Mouse (Mus musculus): ENCODE measurements at regions not wholly inside any gene's neighbourhood (a gene's known extent, or its start where the extent isn't known, plus 50 kb on each side); places are given as distances from the start of the nearest gene placed in this dataset.

- DNase-seq = peak in 1 of 2 experiments; percentile 22
These were observed 152.5 kb upstream of the A530016L24Rik start for GRCm38 (mm10) chr12:112336691-112337295.

- no peak for DNase-seq
These were observed 151.8 kb upstream of the A530016L24Rik start for GRCm38 (mm10) chr12:112337443-112337842.

DNA sequence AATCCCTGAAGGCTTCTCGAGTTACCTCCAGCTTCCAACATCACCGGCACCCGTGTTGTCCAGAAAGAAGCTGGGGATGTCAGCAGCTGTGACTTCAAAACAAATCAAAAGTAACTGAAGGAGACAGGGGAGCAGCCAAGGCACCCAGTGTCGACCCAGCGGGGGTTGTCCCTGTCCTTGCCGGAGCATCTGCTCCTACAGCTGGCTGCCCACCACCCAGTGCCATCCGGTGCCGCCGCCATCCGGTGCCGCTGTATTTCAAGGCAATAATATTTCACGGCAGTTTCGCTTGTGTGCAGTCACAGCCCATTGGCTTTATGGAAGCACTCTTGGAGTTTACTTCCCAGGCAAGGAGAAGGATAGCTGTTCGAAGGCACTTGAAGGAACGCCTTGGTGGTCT is 150.3 kb upstream of the A530016L24Rik start:
- DNase-seq = no peak

DNA sequence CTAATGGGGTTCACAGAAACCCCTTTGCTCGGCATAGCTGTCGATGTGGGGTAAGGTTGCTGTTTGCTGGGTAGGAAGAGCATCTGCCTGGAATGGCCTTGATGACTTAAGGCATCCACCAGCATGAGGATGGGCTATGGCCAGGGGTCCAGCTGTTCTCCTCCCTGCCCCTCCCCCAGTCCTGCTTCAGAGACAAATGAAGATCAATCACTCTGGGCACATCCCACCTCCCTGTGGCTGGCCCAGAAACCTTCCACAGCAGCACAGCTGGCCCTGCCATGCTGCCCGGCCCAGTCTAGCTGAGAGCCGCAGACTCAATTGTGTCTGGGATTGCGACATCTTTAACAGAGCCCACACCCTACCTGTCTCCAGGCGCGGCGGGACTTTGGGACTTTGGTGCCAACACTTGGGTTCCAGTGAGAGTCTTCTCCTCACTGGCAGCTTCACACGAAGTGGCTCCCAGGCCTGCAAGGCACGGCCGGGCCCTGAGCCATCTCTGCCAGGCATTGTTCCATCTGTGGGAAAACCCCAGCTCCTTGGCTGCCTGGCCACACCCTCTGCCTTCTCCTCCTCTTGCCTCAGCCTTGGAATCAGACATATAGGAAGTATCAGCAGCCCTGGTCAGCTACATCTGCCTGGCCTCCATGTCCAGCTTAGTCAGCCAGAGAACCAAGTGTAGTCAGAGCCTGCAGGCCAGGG is 149.6 kb upstream of the A530016L24Rik start:
- DNase-seq = peak; percentile 34 to 55

DNA sequence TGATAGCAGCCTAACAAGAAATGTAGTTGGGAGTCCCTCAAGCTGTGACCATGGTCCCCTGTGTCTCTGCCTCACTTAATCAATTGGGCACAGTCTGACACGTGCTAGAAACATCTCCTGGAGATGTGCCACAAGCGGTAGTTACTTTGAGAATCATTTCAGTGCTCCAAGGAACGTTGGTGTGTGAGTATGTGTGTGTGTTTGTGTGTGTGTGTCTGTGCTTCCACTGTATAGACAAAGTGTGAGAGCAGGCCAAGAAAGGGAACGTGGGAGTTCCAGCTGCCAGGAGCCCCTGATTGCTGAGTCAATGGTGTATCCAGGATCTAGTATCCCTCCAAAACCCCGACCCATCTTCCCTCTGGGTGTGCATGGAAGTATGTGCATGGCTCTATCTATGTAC is 149.0 kb upstream of the A530016L24Rik start:
- no peak for DNase-seq

- DNase-seq = no peak
These were observed 147.3 kb upstream of the A530016L24Rik start for GRCm38 (mm10) chr12:112341726-112342469.

DNA sequence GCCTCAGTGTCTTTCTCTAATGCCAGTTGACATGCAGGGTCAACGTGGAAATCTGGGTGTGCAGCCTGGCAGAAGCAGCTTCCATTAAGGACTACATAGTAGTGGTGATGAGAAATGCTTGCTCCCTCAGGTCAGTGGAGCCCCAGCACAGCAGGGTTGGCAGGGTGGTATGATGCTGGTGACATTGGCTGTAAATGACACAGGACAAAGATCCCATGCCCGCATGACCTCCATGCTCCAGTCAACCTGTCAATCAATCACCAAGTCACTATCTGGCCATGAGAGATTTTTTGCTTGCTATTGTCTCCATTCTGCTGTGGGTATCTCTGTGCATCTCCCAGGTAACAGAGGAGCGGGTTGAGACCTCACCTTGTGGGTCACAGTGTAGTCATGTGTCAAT is 146.2 kb upstream of the A530016L24Rik start:
- no peak for DNase-seq

GRCm38 (mm10) chr12:112344285-112344684 is 145.0 kb upstream of the A530016L24Rik start:
- DNase-seq = no peak

GRCm38 (mm10) chr12:112345797-112346196 is 143.5 kb upstream of the A530016L24Rik start:
- DNase-seq = no peak

GRCm38 (mm10) chr12:112348116-112348515 is 141.1 kb upstream of the A530016L24Rik start:
- no peak for DNase-seq

DNA sequence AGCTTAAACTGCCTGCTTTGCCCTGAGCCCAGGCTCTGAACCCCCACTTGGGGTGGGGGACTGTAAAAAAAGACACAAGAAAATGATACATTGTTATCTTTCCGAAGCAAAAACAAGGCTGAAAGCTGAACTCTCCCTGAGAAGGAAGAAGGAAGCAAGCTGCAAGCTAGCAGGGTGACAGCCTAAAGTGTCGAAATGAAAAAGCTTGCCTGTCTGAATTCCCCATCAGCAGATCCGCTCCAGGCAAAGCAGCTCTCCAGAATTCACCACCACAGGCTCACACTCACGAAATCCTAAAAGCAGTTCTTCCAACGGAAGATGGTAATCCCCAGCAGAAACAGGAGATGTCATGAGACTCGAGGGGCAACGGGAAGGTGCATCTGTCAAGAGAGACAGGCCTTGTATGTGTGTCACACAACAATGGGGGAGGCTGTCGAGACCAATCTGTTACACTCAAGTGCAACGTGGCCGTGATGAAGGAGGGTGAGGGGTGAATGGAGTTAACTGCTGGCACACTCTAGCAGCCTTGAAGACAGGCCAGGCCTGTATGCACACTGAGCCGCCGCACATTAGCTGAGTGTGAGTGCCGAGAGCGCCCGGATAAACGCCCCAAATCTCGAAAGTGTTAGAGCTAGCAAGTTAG is 139.5 kb upstream of the A530016L24Rik start:
- DNase-seq = no peak

- peak in 1 of 2 experiments; percentile 36 for DNase-seq
These were observed 138.5 kb upstream of the A530016L24Rik start for GRCm38 (mm10) chr12:112350733-112351132.

GRCm38 (mm10) chr12:112363349-112363748 is 125.9 kb upstream of the A530016L24Rik start:
- no peak for DNase-seq

DNA sequence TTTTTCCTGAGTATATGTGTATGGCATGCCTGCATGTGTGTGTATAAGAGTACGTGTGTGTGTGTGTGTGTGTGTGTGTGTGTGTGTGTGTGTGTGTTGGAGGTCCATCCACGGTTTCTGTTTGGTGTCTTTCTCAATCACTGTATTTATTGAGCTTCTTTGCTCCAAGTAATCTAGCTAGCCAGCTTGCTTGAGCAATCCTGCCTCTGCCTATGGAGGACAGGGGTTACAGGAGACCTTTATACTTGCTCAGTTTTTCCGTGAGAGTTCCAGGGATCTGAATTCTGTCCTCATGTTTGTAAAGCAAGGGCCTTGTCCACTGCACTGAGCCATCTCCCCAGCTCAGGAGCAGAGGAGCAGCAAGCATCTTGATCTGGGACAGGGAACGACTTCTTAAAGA is 122.0 kb upstream of the A530016L24Rik start:
- DNase-seq = no peak

GRCm38 (mm10) chr12:112368112-112368511 is 121.1 kb upstream of the A530016L24Rik start:
- DNase-seq = no peak

DNA sequence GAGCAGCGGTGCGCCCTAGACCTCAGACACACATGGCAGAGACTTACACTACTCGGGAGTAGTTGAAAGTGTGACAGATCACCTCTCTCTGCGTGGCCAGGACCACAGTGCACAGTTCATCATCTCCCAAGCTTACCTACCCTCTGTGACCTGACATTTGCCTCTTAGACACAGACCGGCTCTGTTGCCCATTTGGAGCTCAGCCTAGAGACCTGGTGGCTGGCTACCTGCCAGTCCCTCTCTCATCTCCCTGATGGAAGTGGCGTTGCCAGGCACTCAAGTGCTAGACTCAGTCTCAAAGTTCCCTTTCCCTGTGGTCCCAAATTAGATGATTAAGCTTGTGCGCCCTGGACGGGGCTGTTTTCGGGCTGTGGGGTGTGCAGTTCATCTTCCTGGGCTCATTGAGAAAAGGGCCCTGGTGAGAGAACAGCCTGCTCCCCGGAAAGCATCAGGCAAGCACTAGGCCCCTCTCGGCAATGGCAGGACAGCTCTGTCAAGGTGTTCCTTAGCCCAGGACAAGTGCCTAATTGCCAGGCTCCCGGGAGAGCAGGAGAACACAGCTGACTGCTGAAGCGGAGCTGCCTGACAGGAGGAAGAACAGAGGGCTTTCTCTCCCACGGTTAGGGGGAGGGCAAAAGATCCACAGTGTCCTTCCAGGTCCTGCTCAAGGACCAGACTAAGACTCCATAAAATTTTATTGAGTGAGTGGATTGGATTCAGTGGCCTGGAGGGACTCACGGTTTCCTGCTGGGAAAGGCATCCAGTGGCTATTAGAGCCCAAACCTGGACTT is 119.5 kb upstream of the A530016L24Rik start:
- peak; percentile 65 to 78 for DNase-seq

GRCm38 (mm10) chr12:112372234-112373050 is 116.8 kb upstream of the A530016L24Rik start:
- DNase-seq = no peak

- DNase-seq = peak; percentile 92 to 93
These were observed 115.3 kb upstream of the A530016L24Rik start for GRCm38 (mm10) chr12:112373966-112374365.

- DNase-seq = peak; percentile 72 to 83
These were observed 113.0 kb upstream of the A530016L24Rik start for GRCm38 (mm10) chr12:112376236-112376635.

GRCm38 (mm10) chr12:112376701-112377100 is 112.5 kb upstream of the A530016L24Rik start:
- DNase-seq = no peak

DNA sequence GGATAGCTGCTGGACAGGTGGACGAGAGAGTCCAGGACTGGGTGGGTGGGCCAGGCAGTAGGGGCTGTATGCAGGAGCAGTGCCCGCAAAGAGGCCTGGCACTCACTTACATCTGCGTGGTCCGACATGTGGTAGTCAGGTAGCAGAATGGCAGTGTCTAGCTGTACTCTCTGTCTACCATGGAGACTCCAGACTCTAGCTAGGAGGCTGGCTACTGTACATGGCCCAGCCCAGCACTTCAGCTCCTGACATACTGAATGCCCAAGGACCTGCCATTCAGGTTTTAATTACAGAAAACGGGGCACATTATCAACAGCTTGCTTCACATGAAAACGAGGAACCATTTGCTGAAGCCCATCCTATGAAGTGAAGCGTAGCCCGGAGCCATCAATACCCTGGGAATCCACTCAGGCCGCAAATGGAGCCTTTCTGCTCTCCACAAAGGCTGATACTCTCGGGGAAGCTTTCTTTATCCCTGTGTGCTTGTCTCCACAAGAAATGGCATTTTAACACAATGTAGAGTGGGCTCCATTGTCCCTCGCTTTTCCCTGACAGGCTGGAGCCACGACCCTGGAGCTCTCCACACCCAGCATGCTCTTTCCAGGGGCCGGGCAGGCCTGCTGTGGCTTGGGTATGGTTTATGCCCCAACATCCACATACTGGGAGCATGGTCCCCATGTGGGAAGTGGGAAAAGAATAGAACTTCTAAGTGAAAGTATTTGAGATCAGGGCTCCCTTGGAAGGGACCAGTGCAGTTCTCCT is 110.6 kb upstream of the A530016L24Rik start:
- DNase-seq = no peak

Measured in cerebellum, postnatal 25 days (tissue).